Mouse (Mus musculus): ENCODE measurements around the gene Cdc37. TPM values are rescaled to one million over a fixed set of nuclear protein-coding genes. Genes with fewer than 3 reads are reported as not detected.

Cdc37 gene
- total RNA-seq, 2 experiments from 2014 or later: 123 to 126 TPM

GRCm38 (mm10) chr9:21141922-21142321 is 7.9 kb downstream of the Cdc37 start:
- no peak for DNase-seq
- intact Hi-C loops (cut with DNase I): no loop called here

GRCm38 (mm10) chr9:21138386-21138785 is 11.4 kb downstream of the Cdc37 start:
- no peak for DNase-seq
- intact Hi-C loops (cut with DNase I): loop anchor here (5.0 kb wide), 1 partner anchor 106 kb away; the partner anchor contains the start of gene Icam5

- peak in 1 of 2 experiments; percentile 27 for DNase-seq
- intact Hi-C loops (cut with DNase I): loop anchor here (5.0 kb wide), 1 partner anchor 105 kb away; the partner anchor contains the start of gene Icam5
Measured at GRCm38 (mm10) chr9:21137229-21137628, 12.6 kb downstream of the Cdc37 start.

- intact Hi-C loops (cut with DNase I): loop anchor here (5.0 kb wide), 1 partner anchor 104 kb away; the partner anchor contains the start of gene Icam5
- DNase-seq: no peak
Measured at GRCm38 (mm10) chr9:21136401-21136800, 13.4 kb downstream of the Cdc37 start.

- no peak for DNase-seq
- intact Hi-C loops (cut with DNase I): loop anchor here (2.0 to 5.0 kb wide), 2 partner anchors 104 to 233 kb away; partner anchors contain the start of gene Icam5
Measured at GRCm38 (mm10) chr9:21135941-21136381, 13.8 kb downstream of the Cdc37 start.

GRCm38 (mm10) chr9:21135329-21135890 is 14.4 kb downstream of the Cdc37 start:
- intact Hi-C loops (cut with DNase I): loop anchor here (2.0 to 5.0 kb wide), 2 partner anchors 103 to 233 kb away; partner anchors contain the start of gene Icam5
- DNase-seq: no peak

GRCm38 (mm10) chr9:21134595-21135328 is 15.0 kb downstream of the Cdc37 start:
- intact Hi-C loops (cut with DNase I): loop anchor here (2.0 to 5.0 kb wide), 2 partner anchors 102 to 232 kb away; partner anchors contain the start of gene Icam5
- DNase-seq: peak; percentile 51 to 53

GRCm38 (mm10) chr9:21133064-21133707 is 16.6 kb downstream of the Cdc37 start:
- intact Hi-C loops (cut with DNase I): no loop called here
- no peak for DNase-seq

GRCm38 (mm10) chr9:21132102-21132775 is 17.5 kb downstream of the Cdc37 start:
- intact Hi-C loops (cut with DNase I): no loop called here

GRCm38 (mm10) chr9:21131059-21131956 is 18.5 kb downstream of the Cdc37 start, which contains the start of gene Tyk2:
TSS of gene Tyk2 (minus strand) at chr9:21131243.
- intact Hi-C loops (cut with DNase I): no loop called here

More at GRCm38 (mm10) chr9:21132102-21132775, 17.5 kb downstream of the Cdc37 start:
- no peak for DNase-seq

GRCm38 (mm10) chr9:21126259-21126627 is 23.5 kb downstream of the Cdc37 start:
- DNase-seq: no peak
- intact Hi-C loops (cut with DNase I): loop anchor here (5.0 kb wide), 1 partner anchor 34 kb away; the partner anchor contains the start of genes Gm38431 and Raver1

More at GRCm38 (mm10) chr9:21131059-21131956, 18.5 kb downstream of the Cdc37 start, which contains the start of gene Tyk2:
- DNase-seq: peak; percentile 79 to 89

- DNase-seq: no peak
- intact Hi-C loops (cut with DNase I): loop anchor here (5.0 kb wide), 1 partner anchor 33 kb away; the partner anchor contains the start of genes Gm38431 and Raver1
Measured at GRCm38 (mm10) chr9:21125502-21126258, 24.1 kb downstream of the Cdc37 start.

- no peak for DNase-seq
- intact Hi-C loops (cut with DNase I): loop anchor here (5.0 kb wide), 1 partner anchor 33 kb away; the partner anchor contains the start of genes Gm38431 and Raver1
Measured at GRCm38 (mm10) chr9:21124837-21125236, 24.9 kb downstream of the Cdc37 start.

GRCm38 (mm10) chr9:21121483-21121882 is 28.3 kb downstream of the Cdc37 start:
- intact Hi-C loops (cut with DNase I): no loop called here

GRCm38 (mm10) chr9:21117073-21117472 is 32.7 kb downstream of the Cdc37 start:
- DNase-seq: no peak
- intact Hi-C loops (cut with DNase I): no loop called here

More at GRCm38 (mm10) chr9:21121483-21121882, 28.3 kb downstream of the Cdc37 start:
- no peak for DNase-seq

GRCm38 (mm10) chr9:21115105-21115504 is 34.7 kb downstream of the Cdc37 start:
- DNase-seq: no peak
- intact Hi-C loops (cut with DNase I): no loop called here

GRCm38 (mm10) chr9:21114190-21114589 is 35.6 kb downstream of the Cdc37 start:
- intact Hi-C loops (cut with DNase I): no loop called here

GRCm38 (mm10) chr9:21113751-21114150 is 36.0 kb downstream of the Cdc37 start:
- no peak for DNase-seq
- intact Hi-C loops (cut with DNase I): no loop called here

More at GRCm38 (mm10) chr9:21114190-21114589, 35.6 kb downstream of the Cdc37 start:
- DNase-seq: no peak
